Mouse (Mus musculus): ENCODE data around the gene Cenpt.

DNA sequence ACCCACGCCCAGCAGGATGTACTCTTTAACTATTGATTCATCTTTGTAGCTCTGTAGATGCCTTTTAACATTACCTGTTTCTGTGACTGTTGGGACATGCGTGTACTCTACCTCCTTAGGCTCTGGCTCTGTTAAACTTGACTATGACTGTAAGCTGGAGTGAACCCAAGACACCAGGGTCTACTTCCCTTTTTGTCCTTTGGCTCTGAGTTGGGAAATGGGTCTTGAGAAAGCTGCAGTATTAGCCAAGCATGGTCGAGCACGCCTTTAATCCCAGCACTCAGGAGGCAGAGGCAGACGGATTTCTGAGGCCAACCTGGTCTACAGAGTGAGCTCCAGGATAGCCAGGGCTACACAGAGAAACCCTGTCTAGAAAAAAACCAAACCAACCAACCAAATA, 5.4 kb upstream of the Cenpt start:
- TF ChIP-seq POLR2A (IDR thresholded peaks at IDR 0.05; ENCODE audit: insufficient read depth, low read depth, low read length) (no peak), CTCF (IDR thresholded peaks at IDR 0.05; ENCODE audit: insufficient read depth, low read depth, low read length) (no peak)
